Mouse (Mus musculus) G1E (cell line): Measurements from ENCODE around the gene Ctsl.

Experiments used
- CTCF ChIP-seq: IDR thresholded peaks from 2 replicates; pipeline ENCODE4 v1.5.1; 2012; ENCODE audit warnings: low read depth, low read length, inconsistent platforms, mixed read lengths
- GATA1 ChIP-seq: IDR thresholded peaks from 2 replicates; pipeline ENCODE4 v1.6.1; 2012; ENCODE audit warnings: borderline replicate concordance, low read length, inconsistent platforms, mixed read lengths
- GATA2 ChIP-seq: IDR thresholded peaks from 2 replicates; pipeline ENCODE4 v1.6.1; 2012; ENCODE audit warnings: low read depth, low read length, inconsistent platforms, borderline replicate concordance
- TAL1 ChIP-seq: conservative IDR thresholded peaks from 2 replicates; pipeline ENCODE4 v1.6.1; 2012; ENCODE audit warnings: low read depth, low read length, inconsistent platforms, mixed read lengths

DNA sequence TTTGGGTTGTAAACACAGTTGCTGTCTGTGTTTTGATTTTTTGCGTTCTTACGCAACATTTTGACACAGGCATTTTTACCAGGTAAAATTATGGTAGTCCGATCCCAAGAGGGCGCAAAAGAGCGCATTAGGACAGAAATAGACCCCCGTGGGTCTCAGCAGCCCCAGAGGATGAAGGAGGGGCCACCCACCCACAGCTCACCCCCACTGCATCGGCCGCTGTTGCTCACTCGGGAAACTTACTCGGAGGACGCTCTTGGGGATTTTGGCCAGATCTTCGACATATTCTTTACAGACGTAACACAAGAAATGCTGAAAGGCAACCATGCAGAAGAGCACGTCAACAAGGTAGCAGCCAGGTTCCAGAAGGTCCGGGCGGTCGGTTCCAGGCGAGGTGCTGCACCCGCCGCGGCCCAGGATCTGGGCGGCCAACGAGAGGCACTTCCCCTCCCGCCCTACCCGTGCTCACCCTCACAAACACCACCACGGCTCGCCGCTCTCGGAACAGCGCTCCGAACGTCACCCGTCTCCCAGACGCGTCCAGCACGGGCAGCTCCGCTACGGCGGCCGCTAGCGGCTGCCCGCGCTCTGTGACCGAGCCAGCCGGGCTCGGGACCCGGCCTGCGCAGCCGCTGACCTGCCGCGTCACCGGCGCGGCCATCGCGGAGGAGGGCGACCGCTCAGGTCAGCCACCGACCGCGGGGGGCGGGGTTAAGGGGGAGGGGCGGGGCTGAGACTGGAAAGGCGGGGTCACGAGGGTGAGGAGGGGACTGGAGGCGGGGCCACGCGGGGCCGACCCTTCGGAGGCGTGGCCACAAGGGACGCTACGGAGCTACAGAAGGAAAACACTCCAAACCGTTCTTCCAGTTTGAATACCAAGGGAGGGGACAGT, 58.4 kb downstream of the Ctsl start, which contains the start of gene Aaed1:
- no peak for TF ChIP-seq CTCF
- no peak for TF ChIP-seq TAL1
- TF ChIP-seq GATA1: no peak
- TF ChIP-seq GATA2: no peak
